Comparison of ENCODE assay signal across 1 mouse cellular context in the genomic region with DNA sequence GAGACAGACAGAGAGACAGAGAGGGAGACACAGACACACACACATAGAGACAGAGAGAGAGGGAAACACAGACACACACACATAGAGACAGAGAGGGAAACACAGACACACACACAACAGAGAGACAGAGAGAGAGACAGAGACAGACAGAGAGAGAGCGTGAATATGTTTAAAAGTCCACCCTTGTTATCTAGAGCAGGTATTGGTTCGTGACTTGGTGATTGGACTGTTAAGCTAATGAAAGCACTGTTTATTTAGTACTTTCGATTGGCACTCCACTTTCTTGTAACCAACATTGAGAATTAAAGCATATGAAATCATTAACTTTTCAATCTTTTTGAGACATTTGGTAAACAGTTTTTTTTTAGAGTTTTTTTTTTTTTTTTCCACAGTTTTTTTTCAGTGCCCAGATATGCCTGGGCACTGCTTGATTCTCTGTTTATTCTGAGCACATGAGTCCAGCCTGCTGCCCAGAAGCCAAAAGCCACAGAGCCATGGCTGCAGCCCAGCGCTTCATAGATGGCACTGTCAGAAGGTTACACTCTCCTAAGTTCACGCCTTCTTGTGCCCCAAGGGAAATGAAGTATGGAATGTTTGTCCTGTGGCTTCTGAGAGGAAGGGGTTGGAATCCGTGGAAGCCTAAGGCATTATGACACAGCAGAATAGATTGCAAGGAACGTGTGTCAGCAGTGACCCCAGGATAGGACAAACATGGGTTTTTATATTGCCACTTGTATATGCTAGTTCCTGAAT.
TF ChIP-seq lines count a peak whose summit lies in the region.

No protein-coding gene starts in this region.

TF ChIP-seq in CH12.LX, 34 proteins besides CTCF, POLR2A, EP300 and RAD21:
- TF ChIP-seq CHD2 (IDR thresholded peaks at IDR 0.05; ENCODE audit: low read length): no peak
- no peak for TF ChIP-seq TBP (conservative IDR thresholded peaks at IDR 0.05; ENCODE audit: low read depth, low read length)
- no peak for TF ChIP-seq HCFC1 (IDR thresholded peaks at IDR 0.05; ENCODE audit: low read depth, low read length)
- no peak for TF ChIP-seq JUN (IDR thresholded peaks at IDR 0.05; ENCODE audit: insufficient read depth, low read depth, low read length)
- TF ChIP-seq POLR2AphosphoS2 (IDR thresholded peaks at IDR 0.05; ENCODE audit: low read depth, low read length): no peak
- no peak for TF ChIP-seq MAZ (IDR thresholded peaks at IDR 0.05; ENCODE audit: low read depth, low read length)
- TF ChIP-seq USF1 (IDR thresholded peaks at IDR 0.05; ENCODE audit: low read depth, low read length): no peak
- TF ChIP-seq TCF12 (IDR thresholded peaks at IDR 0.05; ENCODE audit: low read depth, low read length): no peak
- no peak for TF ChIP-seq ZC3H11A (IDR thresholded peaks at IDR 0.05; ENCODE audit: low read depth, low read length)
- no peak for TF ChIP-seq MXI1 (IDR thresholded peaks at IDR 0.05; ENCODE audit: low read depth, low read length)
- no peak for TF ChIP-seq NELFE (IDR thresholded peaks at IDR 0.05; ENCODE audit: low read depth, low read length)
- no peak for TF ChIP-seq CHD1 (IDR thresholded peaks at IDR 0.05; ENCODE audit: low read depth, low read length)
- no peak for TF ChIP-seq ZNF384 (IDR thresholded peaks at IDR 0.05; ENCODE audit: low read depth, low read length)
- TF ChIP-seq E2F4 (IDR thresholded peaks at IDR 0.05; ENCODE audit: insufficient replicate concordance, low read depth, low read length): no peak
- no peak for TF ChIP-seq ZMIZ1 (IDR thresholded peaks at IDR 0.05; ENCODE audit: low read depth, low read length)
